Mouse (Mus musculus): ENCODE results near the gene Mastl.

Mastl gene

DNA sequence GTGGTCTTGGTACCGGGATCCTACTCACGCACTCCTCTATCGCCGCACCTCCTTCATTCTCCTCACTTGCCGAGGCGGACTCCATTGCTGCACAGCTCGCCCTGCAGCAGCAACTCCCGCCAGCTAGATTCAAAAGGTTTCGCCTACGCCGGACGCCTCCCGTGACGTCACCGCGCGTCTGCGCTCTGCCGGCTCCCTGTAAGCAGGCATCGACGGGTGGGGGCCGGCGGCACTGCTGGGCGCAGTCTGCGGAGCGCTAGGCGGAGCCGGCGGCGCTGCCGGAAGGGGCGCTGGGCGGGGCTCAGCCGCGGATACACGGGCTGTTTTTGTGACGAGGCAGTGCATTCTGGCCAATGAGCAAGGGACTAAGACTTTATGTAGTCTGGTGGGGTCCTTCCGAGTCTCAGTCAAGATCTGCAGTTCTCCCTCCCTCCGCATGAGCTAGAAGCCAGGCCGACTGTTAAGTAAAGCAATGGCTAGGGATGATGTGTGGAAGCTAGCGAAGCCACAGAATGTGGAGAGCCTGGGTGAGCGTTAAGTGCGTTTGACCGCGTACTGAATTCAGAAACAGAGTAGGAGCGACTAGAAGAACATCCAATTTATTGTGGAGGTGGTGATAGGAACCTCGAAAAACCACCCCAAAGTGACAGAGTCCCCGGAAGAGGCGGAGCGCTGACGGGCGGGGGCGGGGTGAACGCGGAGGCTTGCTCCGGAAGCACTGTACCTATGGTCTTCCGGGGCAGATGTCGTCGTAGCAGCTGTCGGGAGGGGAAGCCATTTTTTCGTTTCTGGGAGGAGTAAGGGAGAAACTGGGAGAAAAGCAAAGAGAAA lies at the start of gene Mastl, which contains the start of gene Yme1l1:
Mastl (minus strand) TSS at position 248 of the 831 bp plus-strand sequence.
Yme1l1 (plus strand) TSS at position 593 of the 831 bp plus-strand sequence.
- in situ Hi-C loops (cut with MboI, MseI) = loop anchor here (25.0 kb wide), 1 partner anchor 1231 kb away; no protein-coding TSS in a partner anchor

DNA sequence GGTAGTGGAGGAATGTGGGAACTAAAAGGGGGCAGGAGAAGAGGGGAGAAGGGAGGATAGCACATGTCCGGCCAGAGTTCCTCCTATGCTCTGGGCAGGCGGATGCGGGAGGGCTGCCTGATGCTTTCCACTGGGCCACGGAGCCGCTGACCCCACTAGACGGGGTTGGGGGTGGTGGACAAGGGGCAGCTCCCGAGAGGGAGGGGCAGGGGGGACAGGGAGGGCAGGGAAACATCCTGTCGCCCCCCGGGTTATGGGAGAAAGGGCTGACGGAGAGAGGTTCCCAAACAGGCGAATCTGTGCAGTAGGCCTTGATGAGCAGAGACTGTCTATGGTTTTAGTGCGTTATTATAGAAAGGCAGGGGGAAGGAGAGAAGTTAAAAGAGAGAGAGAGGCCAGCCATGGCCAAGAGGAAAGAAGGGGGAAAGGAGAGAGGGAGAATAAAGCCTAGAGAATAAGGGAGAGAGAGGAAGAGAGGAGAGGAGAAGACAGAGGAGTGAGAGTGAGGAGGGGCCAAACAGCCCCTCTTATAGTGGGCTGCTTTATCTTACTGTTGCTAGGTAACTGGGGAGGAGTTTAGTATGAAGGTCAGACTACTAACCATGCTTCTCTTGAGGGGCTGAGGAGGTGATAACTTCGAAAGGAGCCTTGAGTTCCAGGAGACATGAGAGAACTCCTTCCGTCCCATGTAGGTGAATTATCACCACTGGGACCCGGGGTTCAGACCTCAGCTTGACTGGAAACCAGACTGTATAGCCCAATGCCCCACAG lies 47.3 kb upstream of the Mastl start:
- in situ Hi-C loops (cut with MboI, MseI) = no loop called here

DNA sequence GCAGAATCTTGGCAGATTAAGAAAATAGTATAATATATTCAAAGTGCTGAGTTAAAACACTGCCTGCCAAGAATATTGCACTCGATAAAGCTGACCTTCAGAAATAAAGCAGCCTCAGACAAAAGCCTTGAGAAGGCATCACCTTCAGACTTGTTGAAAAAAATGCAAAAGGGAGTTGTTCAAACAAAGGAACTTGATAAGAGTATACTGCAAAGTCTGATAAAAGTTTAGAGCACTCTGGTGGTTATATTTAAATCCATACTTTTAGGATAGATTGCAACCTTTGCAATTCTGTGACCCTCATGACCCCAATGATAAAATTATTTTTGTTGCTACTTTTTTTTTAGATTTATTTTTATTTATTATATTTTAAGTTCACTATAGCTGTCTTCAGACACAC lies 45.2 kb upstream of the Mastl start:
- in situ Hi-C loops (cut with MboI, MseI) = no loop called here

DNA sequence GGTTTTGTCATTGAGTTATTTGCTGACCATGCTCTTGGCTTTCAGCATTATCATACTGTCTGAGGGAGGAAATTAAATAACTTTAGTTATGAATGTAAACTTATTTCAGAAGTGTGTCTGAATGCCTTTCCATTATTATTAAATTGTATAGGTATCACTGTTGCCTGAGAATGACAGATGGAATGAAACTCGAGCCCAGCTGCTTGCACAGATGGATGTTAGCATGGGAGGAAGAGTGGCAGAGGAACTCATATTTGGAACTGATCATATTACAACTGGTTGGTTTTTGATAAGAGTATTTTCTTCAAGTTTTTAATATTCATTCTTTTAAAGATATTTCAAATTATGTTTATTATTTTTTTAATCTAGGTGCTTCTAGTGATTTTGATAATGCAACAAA lies 38.5 kb upstream of the Mastl start:
- in situ Hi-C loops (cut with MboI, MseI) = loop anchor here (10.0 kb wide), 1 partner anchor 330 kb away; no protein-coding TSS in a partner anchor

DNA sequence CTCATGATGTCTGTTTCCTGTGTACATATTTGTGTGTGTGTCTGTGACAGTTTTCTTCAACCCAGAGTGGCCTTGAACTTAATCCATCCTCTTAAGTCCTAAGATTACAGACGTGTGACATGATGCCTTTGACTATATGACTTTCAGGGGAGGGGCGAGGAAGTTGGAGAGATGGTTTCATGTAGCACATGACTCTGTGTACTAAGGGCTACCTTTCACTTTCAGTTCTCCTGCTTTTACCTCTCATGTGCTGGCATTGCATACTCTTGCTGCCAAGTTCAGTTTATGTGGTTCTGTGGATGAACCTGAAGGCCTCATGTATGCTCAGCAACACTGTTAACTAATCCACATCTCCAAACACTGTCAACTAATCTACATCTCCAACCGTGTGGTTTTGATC lies 16.5 kb upstream of the Mastl start:
- in situ Hi-C loops (cut with MboI, MseI) = loop anchor here (25.0 kb wide), 1 partner anchor 1215 kb away; no protein-coding TSS in a partner anchor

DNA sequence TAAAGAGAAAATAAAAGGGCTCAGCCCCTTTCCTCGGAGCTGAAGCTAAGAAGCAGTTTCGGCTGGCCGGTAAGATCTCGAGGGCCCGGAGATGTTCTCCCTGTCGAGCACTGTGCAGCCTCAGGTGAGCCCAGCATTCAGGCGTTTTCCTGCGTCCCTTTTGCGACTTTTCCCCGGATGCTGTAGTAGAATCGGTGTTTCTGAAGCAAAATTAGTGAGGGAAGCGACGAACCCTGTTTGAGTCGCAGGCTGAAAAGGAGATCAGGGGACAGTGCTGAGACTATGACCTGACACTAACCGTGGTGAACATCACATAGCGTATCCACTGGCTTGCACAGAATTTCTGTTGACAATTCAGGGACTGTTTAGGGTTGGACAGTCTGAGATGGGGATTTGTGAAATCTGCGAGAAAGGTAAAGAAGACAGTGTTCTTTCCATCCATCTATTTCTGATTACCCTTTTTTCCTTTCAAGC lies 821 bp upstream of the Mastl start:
- in situ Hi-C loops (cut with MboI, MseI) = loop anchor here (25.0 kb wide), 1 partner anchor 1231 kb away; no protein-coding TSS in a partner anchor

DNA sequence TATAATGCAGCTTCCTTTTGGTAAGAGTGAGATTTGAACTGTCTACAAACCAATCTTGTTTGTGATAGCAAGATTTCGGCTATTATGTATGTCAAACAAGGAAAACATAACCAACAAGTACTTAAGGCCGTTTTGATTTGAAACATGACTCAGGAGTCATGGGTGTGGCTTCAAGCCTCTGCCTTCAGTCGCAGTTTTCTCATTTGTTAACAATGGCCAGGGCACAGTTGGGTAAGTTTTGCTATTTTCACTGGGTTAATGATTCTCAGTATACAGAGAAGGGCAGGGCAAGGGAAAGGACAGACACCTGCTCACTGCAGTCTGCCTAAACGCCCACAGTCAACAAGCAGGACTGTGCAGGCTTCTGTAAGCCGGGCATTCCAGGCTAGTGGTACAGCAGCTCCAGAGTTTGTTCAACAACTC lies 614 bp downstream of the Mastl start:
- in situ Hi-C loops (cut with MboI, MseI) = loop anchor here (25.0 kb wide), 1 partner anchor 1232 kb away; no protein-coding TSS in a partner anchor

DNA sequence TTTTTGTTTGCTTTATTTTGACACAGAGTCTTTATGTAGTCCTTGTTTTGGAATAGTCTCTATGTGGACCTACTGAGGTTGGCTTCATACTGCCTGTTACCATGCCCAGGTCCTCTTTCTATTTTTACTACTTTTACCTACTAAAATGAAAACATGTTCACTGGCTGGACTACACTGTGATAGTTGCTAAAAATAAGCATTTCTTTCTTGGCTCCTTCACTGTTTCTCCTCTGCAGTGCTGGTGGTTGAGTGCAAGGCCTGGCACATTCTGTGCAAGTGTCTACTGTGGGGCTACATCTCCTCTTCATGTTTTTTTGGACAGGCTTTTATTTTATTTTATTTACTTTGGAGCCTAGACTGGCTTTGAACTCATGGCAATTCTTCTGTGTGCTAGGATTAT lies 36.3 kb downstream of the Mastl start:
- in situ Hi-C loops (cut with MboI, MseI) = no loop called here

DNA sequence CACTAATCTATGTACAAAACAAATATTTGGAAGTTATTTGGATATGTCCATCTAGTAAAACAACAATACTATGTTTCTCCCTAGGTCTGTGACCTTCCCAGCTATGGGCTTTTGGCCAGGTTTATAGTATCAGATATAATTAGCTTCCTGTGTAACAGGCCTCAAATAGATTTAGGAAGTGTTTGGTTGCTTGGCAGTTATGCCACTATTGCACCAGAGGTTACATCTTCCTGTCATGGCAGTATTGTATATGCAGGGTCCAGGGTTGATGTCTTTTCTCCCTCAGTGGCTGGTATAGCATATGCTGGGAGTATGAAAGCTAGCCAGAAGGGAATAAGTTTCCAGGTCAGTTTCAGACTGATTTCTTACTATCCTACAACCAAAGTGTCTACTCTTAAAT lies 53.6 kb downstream of the Mastl start:
- in situ Hi-C loops (cut with MboI, MseI) = no loop called here

DNA sequence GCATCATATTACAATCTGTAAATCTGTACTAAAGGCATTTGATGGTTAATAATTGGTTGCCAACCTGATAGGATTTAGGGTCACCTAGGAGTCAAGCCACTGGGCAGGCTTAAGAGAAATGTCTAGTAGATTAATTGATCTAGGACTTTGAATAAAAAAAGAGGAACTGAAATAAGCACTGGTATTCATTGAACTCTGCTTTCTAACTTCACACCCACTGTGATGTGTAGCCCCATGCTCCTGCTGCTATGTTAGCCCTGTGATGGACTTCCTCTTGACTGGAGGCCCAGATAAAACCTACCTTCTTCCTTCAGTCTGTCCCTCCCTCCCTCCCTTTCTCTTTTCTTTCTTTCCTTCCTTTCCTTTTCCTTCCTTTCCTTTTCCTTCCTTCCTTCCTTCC lies 58.8 kb downstream of the Mastl start:
- in situ Hi-C loops (cut with MboI, MseI) = no loop called here

DNA sequence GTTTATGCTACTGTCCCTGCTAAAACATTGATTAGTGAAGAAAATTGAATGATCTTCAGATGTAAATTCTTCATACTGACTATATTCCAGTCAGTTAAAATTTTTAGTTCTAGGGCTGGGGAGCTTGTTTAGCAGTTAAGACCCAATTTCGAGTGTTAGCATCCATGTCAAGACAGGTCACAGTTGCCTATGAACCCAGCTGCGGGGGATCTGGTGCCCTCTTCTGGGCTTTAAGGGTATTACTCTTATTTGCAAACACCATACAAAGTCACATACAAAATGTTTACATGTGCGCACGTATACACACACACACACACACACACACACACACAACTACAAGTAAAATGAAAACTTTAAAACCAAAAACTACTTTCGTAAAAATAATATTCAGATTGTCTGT lies 63.6 kb downstream of the Mastl start:
- in situ Hi-C loops (cut with MboI, MseI) = no loop called here

DNA sequence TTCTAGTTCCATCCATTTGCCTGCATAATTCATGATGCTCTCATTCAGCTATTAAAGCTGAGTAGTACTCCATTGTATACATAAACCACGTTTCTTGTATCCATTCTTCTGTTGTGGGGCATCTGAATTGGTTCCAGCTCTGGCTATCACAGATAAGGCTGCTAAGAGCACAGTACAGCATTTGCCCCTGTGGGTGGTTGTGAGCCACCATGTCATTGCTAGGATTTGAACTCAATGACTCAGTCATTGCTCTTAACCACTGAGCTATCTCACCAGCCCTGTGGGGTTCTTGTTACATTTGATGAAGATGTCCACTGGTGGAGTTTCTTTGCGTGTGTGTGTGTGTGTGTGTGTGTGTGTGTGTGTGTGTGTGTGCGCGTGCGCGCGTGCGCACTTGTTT lies 71.3 kb downstream of the Mastl start:
- in situ Hi-C loops (cut with MboI, MseI) = loop anchor here (10.0 kb wide), 1 partner anchor 170 kb away; no protein-coding TSS in a partner anchor

DNA sequence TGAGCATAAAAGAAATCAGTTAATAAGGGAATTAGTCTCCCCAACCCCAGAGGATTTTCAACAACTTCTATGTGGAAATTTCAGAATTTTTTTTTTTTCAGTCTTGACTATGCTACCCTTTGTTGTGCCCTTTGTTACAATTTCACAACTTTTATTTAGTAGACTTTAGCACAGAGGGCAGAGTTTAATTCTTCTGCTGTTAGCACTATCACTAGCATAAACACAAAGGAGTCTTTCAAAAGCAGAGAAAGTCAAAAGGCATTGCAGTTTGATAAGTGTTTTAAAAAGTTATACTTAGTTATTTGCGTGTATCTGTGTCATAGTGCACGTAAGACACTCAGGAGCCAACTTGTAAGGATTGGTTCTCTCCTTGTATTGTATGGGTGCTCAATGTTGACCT lies 77.2 kb downstream of the Mastl start:
- in situ Hi-C loops (cut with MboI, MseI) = no loop called here

DNA sequence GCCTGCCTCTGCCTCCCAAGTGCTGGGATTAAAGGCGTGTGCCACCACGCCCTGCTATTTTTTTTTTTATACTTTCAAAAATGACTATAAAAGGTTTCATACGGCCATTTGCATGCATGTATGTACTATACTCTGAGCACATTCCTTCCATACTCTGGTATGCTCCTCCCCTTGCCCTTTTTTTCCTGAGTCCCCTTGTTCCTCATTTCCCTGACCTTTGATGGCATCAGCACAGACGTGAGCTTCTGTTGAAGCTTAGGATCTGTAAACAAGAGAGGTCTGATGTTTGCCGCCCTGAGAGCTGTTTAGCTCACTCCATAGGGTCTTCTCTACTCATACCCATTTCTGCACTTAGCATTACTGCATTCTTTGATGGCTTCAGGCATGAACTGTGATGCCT lies 78.1 kb downstream of the Mastl start:
- in situ Hi-C loops (cut with MboI, MseI) = no loop called here

DNA sequence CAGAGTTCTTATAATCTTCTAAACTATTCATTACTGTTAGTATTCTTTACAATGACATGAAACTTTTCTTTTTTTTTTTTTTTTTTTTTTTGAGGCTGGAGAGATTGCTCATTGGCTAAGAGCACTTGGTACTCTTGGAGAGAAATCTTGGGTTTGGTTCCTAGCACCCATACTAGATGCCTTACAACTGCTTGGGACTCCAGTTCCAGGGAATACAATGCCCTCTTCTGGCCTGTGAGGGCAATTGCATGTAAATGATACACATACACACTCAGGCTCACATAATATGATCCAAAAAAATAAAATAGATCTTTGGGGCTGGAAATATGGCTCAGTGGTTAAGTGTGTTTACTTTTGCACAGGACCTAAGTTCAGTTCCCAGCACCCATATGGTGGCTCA lies 79.0 kb downstream of the Mastl start:
- in situ Hi-C loops (cut with MboI, MseI) = no loop called here

DNA sequence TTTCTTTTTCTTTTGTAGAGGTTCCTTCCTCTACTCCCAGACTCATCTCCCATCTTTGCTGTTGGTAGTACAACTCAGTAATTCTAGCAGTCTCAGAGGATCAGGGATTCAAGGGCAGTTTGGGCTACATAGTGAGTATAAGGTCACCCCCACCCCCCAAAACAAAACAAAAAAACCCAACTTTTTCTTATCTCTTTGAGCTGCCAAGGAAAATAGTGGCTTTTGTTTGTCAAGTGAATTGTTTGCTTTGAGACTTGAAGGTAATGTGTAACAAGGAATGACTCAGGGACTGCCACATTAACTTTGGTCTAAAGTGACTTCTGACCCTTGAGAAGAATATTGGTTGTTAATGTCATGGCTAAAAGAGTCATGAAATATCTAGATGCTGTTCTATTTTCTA lies 80.0 kb downstream of the Mastl start:
- in situ Hi-C loops (cut with MboI, MseI) = no loop called here

DNA sequence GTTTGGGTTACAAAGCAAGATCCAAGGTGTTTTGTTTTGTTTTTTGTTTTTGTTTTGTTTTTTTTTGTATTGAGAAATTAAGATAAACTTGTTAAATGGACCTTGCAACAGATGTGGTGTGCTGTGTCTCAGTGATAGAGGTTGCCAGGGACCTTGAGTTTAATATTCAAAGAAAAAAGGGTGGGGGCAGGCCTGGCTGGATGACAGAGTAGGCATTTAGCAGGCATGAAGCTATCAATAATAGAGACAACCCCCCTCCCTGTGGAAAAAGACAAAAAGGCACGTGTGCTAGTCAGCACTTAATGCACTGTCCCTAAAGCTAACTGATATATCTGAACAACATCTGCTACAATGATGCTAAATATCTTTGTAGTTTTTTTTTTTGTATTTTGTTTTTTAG lies 84.4 kb downstream of the Mastl start:
- in situ Hi-C loops (cut with MboI, MseI) = no loop called here

DNA sequence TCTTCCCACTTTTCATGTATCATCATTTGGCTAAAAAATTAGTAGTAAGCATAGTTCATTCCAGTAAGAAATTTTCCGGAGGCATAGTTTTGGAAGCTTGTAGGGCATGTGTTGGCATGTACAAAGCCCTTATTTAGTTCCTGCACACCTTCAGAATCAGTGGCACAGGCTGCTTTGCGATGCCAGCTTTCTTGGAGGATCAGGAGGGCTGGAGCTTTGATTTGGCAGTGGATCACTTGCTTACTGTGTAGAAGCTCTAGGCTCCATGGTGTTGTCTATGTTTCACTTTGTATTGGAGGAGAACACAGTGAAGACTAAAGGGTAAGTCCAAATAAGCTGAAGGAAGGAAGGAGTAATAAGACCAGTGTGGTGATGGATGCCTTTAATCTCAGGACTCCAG lies 85.3 kb downstream of the Mastl start:
- in situ Hi-C loops (cut with MboI, MseI) = no loop called here

DNA sequence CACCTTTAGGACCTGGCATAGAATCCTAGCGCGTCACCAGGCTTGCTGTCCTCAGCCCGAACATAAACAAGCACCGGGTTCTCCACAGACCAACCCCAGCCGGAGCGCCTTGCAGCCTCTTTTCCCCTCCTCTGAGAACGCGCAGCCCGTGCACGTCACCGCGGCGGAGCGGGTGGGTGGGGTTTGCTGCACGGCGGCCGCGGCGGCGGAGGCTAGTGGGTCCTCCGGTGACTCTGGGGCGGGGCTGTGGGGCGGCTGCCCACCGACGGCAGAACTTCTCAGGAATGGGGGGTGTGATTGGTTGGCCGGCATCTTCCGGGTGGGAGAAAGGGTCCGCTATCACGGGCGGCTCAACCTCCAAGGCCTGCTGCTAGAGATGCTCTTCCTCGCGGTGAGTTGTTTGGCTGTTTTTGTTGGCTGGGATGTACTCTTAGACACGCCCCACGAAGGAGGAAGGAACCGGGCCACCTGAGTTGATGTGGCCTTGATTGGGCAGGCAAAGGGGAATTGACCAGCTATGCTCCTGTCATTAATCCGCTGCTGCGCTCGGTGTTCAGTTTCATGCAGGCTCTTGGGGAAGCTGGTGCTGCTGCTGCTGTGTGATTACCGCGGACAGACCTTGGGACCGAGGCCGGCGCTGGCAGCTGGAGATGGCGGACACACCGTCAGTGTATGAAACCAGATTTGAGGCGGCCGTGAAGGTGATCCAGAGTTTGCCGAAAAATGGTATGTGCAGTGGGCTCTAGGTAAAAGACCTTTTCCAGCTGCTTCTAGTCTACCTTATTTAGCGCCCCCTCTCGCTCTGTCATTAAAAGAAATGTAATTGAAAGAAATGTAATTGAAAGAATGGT lies 86.7 kb downstream of the Mastl start:
- in situ Hi-C loops (cut with MboI, MseI) = no loop called here

DNA sequence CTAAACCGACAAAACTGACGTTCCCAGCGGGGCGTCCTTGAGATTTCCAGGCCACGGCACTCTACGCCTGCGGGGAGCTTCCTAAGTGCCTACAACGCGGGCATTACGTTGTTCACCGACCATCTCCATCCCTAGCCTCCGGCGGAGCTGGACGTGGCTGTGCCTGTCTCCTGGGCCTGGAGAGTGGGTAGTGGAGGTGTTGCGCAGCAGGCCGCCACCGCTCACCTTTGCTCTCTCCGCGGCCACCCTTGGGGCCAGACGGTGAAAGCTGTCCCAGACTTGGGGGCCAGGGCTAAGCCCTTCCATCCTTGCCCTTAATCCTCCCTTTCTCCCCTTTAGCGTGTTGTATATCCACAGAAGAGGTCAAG lies 87.5 kb downstream of the Mastl start:
- in situ Hi-C loops (cut with MboI, MseI) = no loop called here

DNA sequence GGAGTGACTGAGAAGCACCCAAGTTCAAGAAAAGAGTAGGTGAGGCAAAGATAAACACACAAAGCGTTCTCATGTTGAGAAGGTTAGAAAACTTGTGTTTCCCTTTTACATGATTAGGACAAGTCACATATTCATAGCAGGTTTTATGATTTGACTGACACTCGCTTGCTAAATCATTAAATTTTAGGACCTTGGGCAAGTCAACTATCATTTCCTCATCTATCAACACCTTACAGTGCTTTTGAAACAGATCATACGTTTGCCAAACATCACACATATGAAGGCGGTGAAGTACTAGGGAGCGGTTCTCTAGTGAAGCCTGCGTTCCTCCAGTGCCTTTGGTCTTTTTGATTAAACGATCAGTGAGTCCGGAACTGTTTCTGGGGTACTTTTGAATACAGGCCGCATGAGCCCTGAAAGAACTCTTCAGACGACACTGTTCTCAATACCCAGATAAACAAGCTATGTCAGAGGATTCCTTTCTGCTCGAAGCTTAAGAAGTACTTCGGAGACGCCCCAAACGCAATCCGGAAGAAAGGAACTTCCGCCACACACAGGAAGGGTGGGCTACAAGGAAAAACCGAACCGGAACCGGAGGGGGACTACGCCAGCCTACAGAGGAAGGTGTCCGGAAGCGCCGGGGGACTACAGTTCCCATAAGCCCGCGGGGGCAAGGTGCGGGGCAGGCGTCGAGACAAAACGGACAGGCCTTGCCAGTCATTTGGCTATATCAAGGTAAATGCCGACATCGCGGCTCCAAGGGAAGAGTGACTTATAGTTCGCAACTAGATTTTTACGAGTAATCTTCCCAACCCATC lies 88.1 kb downstream of the Mastl start, which contains the start of gene Acbd5:
Acbd5 (plus strand) TSS at position 616 of the 818 bp plus-strand sequence.
- in situ Hi-C loops (cut with MboI, MseI) = no loop called here
